Mouse (Mus musculus) Patski (cell line): ENCODE measurements at regions not wholly inside any gene's neighbourhood (a gene's known extent, or its start where the extent isn't known, plus 50 kb on each side); places are given as distances from the start of the nearest gene placed in this dataset.

Experiments
- ATAC-seq: fragments of 100-300 bp; one replicate; pipeline ENCODE4 v1.8.0; 2021
- CTCF ChIA-PET: fragments of 350-600 bp; sonication (Branson Sonifier 250); formaldehyde crosslinking; loops from one replicate; lab custom pipeline; 2022; ENCODE audit warnings: inconsistent platforms; lab: Charles Lee
- POLR2A ChIA-PET: fragments of 350-600 bp; sonication (Branson Sonifier 250); formaldehyde crosslinking; loops from one replicate; lab custom pipeline; 2022; ENCODE audit warnings: antibody characterized with exemption, inconsistent platforms; lab: Charles Lee
- DNase-seq: peaks from one replicate; pipeline ENCODE4 v3.0.0-alpha.2; 2011; ENCODE audit warnings: low read depth, low spot score
- H3K27me3 ChIP-seq: fragments of 371-371 bp; one replicate; pipeline ENCODE4 v1.5.1; 2021
- CTCF ChIP-seq: fragments of 100-300 bp; IDR thresholded peaks from one replicate; pipeline ENCODE4 v1.5.1; 2021
- in situ Hi-C: fragments of 300-500 bp; cut with MboI; formaldehyde crosslinking; loops from 3 replicates; pipeline ENCODE4 v1.11.1; 2018; ENCODE audit warnings: low pct_unique_long_range_greater_than_20kb, mixed read lengths

DNA sequence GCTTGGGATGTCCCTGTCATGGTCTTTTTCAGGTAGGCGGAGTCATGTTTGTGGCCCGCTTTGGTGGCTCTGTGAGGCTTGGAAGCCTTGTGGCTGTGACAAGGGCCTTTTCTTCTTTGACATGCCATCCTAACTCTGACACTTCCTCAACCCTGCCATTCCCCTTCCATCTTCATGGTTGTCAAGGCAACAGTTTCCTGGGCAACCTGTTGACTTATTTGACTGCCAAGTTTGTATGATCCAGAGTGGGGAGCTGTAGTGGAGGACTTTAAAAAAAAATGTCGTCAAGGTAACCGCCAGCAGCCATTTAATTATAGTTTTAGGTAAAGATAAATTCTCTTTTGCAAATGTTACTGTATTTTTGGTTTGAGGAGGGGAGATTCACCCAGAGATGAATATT, 56.8 kb upstream of the Kcng1 start:
- no peak for TF ChIP-seq CTCF
- ChIA-PET POLR2A (no interaction called here), CTCF (no interaction called here)
- DNase-seq (no peak), ATAC-seq (no peak)
- H3K27me3 ChIP-seq, result peaks cover 15% of the 10 kb centered on the region
- in situ Hi-C loops, result no loop called here

DNA sequence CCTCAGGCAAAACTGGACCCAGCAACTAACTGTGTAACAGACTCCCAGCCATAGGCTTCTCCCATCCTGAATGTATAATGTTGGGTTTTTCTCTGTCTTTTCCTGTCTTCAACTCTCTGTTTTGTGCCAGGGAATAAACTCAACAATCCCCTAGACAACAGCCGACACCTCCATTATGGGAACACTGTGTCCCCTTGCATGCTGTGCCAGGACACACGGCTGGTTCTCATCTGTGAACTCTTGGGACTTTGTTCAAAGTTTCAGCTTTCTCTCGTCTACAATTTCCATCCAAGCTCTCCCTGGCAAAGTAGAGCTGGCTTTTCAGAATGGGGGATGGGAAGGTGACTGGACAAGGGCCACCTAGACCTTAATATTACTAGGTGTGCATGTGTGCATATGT, 56.1 kb upstream of the Kcng1 start:
- POLR2A ChIA-PET, result no interaction called here
- in situ Hi-C loops, result no loop called here

DNA sequence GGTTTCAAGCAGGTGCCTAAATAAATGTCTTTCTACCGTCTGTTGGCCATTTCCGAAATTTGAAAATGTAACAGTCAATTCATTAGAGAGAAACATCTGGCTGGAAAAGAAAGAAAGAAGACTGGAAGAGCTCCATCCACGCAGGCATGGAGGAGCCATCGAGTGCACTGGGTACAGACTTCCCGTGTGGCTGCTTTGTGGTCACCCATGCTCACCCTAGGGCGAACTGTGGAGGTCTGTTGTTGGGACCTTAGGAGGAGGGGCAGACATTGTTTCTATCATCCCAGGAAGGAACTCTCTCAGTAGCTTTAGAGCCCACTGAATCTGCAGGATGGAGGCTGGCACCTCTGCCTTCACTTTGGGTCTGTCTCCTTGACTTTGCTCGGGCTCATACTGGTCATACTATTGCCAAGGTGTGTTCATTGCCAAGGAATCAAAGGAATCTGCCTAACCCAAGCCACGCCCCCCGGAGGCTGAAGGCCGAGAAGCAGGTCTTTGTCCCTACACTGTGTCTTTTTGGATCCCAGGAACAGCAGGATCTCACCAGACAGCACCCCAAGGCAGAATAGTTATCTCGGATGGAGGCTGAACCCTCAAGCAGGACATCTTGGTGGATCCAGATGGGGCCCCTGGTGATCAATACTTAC, 54.3 kb upstream of the Kcng1 start:
- DNase-seq, result no peak
- no peak for ATAC-seq
- in situ Hi-C loops, result no loop called here
- ChIA-PET CTCF (no interaction called here), POLR2A (no interaction called here)
- peaks cover 9% of the 10 kb centered on the region for H3K27me3 ChIP-seq
- TF ChIP-seq CTCF, result no peak

More for the DNA sequence above, 56.1 kb upstream of the Kcng1 start:
- H3K27me3 ChIP-seq, result peaks cover 15% of the 10 kb centered on the region
- CTCF ChIA-PET, result no interaction called here
- DNase-seq, result no peak
- TF ChIP-seq CTCF, result no peak
- ATAC-seq, result no peak

DNA sequence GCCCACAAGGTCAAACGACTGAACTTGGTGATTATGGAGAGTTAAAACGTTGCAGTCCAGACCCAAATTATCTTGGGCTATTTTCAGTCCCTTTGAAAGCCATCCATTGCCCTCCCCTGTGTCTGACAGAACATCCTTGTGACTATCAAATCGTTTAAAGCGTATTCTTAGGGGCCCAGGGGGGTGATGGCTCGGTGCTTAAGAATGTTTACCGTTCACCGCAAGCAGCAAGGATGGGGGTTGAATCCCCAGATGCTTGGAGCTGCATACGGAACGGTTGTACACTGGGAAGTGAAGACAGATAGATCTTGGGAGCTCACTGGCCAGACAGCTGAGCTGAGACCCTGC, 52.7 kb upstream of the Kcng1 start:
- TF ChIP-seq CTCF, result no peak
- CTCF ChIA-PET, result no interaction called here
- DNase-seq (no peak), ATAC-seq (no peak)
- POLR2A ChIA-PET, result no interaction called here
- H3K27me3 ChIP-seq, result peaks cover 7% of the 10 kb centered on the region
- in situ Hi-C loops, result no loop called here

DNA sequence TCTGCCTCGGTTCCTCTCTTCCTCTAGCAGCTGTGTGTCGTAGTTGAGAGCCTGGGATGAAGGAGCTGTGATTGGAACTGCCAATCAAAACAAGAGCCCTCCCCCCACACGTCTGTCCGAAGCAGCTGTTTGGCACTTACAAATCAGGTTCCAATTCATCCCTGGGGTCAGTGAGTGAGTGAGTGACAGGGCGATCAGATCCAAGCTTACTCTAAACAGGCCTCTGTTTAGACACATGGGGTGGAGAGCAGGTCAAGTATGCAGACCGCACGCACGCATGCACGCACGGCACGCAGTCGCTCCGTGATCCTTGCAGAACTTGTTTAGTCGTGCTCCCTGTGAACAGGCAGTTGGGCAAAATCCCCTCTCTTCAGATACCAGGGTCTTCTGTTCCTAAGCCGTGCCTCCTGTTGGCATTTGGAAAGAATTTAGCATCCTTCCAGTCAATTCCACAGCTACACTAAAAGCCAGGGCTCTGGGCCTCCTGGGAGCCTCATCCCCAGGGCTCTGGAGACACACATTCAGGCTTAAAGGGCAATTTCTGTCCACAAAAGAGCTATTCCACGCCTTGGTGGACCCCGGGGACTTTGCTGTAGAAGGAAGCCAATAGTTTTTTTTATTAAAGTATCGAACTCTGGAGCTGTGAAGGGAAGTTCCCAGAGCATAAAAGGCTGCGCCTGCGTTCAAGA, 52.2 kb upstream of the Kcng1 start:
- POLR2A ChIA-PET, result no interaction called here
- ATAC-seq, result no peak
- H3K27me3 ChIP-seq, result peaks cover 11% of the 10 kb centered on the region
- in situ Hi-C loops, result no loop called here
- TF ChIP-seq CTCF, result no peak
- no peak for DNase-seq
- CTCF ChIA-PET, result no interaction called here

DNA sequence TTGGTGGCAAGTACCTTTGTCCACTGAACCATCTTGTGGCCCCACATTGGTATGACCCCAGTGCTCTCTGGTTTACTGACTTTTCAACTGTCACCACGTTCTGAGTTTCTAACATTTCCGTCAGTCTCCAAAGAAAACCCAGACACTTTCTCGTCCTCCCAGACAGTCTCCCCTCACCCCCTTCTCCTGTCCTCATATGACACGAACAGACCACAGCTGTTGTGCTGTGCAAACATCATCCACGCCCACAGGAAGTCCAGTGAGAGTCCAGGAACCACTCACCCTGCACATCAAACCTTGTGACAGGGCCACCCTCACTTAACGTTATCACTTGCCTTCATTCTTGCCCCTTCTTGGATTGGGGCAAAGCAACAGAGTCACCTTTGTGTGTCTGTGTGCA, 51.4 kb upstream of the Kcng1 start:
- ATAC-seq (no peak), DNase-seq (no peak)
- TF ChIP-seq CTCF, result no peak
- POLR2A ChIA-PET, result no interaction called here
- CTCF ChIA-PET, result no interaction called here
- peaks cover 11% of the 10 kb centered on the region for H3K27me3 ChIP-seq
- in situ Hi-C loops, result no loop called here
